Mouse (Mus musculus) heart, embryonic 16.5 days (tissue): ENCODE data around the gene Pifo. TPM values are rescaled to one million over a fixed set of nuclear protein-coding genes. Genes with fewer than 3 reads are reported as not detected.
A peak's percentile ranks its signal among the peaks of the same experiment; 100 is the strongest.

Experiments used
- ATAC-seq: fragments of 200-750 bp; cut with Nextera tagmentation; replicated peaks from 2 replicates; pipeline ENCODE4 v1.8.0; 2017; ENCODE audit warnings: moderate number of reproducible peaks; ENCODE audit not compliant: insufficient read depth, low FRiP score; ENCODE audit errors: extremely low read depth
- H3K27ac ChIP-seq: fragments of 300-500 bp; sonication (generic); 2 replicates; pipeline ENCODE4 v1.5.1; 2014; ENCODE audit warnings: mild to moderate bottlenecking, low read length, control low read depth, moderate library complexity
- H3K27me3 ChIP-seq: fragments of 300-500 bp; sonication (generic); 2 replicates; pipeline ENCODE4 v1.6.1; 2014; ENCODE audit warnings: low read length, mixed read lengths; ENCODE audit not compliant: control insufficient read depth, insufficient read depth
- H3K36me3 ChIP-seq: fragments of 300-500 bp; sonication (generic); 2 replicates; pipeline ENCODE4 v1.6.1; 2014; ENCODE audit not compliant: control insufficient read depth, insufficient read depth
- H3K4me1 ChIP-seq: fragments of 300-500 bp; sonication (generic); 2 replicates; pipeline ENCODE4 v1.6.1; 2014; ENCODE audit warnings: low read length, mixed read lengths; ENCODE audit not compliant: control insufficient read depth, insufficient read depth
- H3K4me2 ChIP-seq: fragments of 300-500 bp; sonication (generic); 2 replicates; pipeline ENCODE4 v1.6.1; 2014; ENCODE audit warnings: low read depth, mild to moderate bottlenecking, control low read depth, low read length
- H3K4me3 ChIP-seq: fragments of 300-500 bp; sonication (generic); 2 replicates; pipeline ENCODE4 v1.5.1; 2014; ENCODE audit warnings: mild to moderate bottlenecking, control low read depth, low read length
- H3K9ac ChIP-seq: fragments of 300-500 bp; sonication (generic); 2 replicates; pipeline ENCODE4 v1.6.1; 2014; ENCODE audit warnings: low read length, control low read depth
- H3K9me3 ChIP-seq: fragments of 300-500 bp; sonication (generic); replicated peaks from 2 replicates; pipeline ENCODE4 v1.6.1; 2016; ENCODE audit warnings: low read length; ENCODE audit not compliant: control insufficient read depth
- WGBS: fragments of 180-500 bp; shearing (Covaris S2); extraction: QIAGEN DNeasy Blood & Tissue Kit; methylation state at CpG from one replicate; pipeline ENCODE4 v1.1.7; 2014; 5-methylcytosine and 5-hydroxymethylcytosine counted together
- polyA plus RNA-seq: library from polyadenylated mRNA; unstranded; fragments of >200 nt; fragmentation: Nextera tagmentation; extraction: Ambion mirVana; gene quantifications from 2 replicates; pipeline ENCODE4 v1.2.1, GENCODE M21; 2015

The Pifo gene
- polyA plus RNA-seq, 1 experiment from 2014 or later = 1.1 TPM

DNA sequence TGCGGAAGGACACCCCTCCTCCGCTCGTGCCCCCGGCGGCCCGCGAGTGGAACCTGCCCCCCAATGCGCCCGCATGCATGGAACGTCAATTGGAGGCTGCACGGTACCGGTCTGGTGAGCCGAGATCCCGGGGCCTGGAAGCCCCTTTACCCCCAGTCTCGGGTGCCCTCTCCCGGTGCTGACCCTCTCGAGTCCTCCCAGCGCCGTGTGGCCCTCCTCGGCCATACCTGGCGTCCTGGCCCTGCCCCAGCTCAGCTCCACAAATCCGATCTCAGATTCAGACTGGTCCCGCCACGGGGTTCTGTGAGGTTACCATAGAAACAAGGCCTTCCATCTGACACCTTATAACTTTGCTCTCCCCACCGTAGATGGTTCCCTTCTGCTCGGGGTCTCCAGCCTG lies 54.9 kb downstream of the Pifo start:
- peak overlapping the region; percentile 97 for H3K9ac ChIP-seq
- peak overlapping the region; percentile 96 for H3K4me2 ChIP-seq
- H3K36me3 ChIP-seq = peaks cover 30% of the 10 kb centered on the region
- no peaks in the 10 kb centered on the region for H3K9me3 ChIP-seq
- no peaks in the 10 kb centered on the region for H3K27me3 ChIP-seq
- peak overlapping the region; percentile 95 for H3K4me3 ChIP-seq
- ATAC-seq = peak; percentile 38; the same call in 1 of the 2 replicates
- H3K27ac ChIP-seq = peak overlapping the region; percentile 71
- H3K4me1 ChIP-seq = peaks cover 26% of the 10 kb centered on the region
- under 1% methylated on average over 26 of the region's 26 CpGs for WGBS

GRCm38 (mm10) chr3:105958974-105959580 lies 55.4 kb downstream of the Pifo start, which contains the start of gene Wdr77:
Gene Wdr77, plus strand, starts transcription at chr3:105959369.
- Histone ChIP-seq H3K9me3 (no peaks in the 10 kb centered on the region), H3K36me3 (peaks cover 27% of the 10 kb centered on the region), H3K4me3 (peak within 1 kb of the TSS; percentile 95), H3K9ac (peak within 1 kb of the TSS; percentile 97), H3K27me3 (no peaks in the 10 kb centered on the region), H3K27ac (peak within 1 kb of the TSS; percentile 94), H3K4me2 (peak within 1 kb of the TSS; percentile 96), H3K4me1 (peaks cover 26% of the 10 kb centered on the region)
- under 1% methylated on average over 52 of the region's 52 CpGs for WGBS
- peak; percentile 97 for ATAC-seq

GRCm38 (mm10) chr3:105958204-105958603 lies 56.2 kb downstream of the Pifo start:
- Histone ChIP-seq H3K4me2 (peak overlapping the region; percentile 73), H3K9me3 (no peaks in the 10 kb centered on the region), H3K27ac (peak overlapping the region; percentile 94), H3K36me3 (peaks cover 24% of the 10 kb centered on the region), H3K27me3 (no peaks in the 10 kb centered on the region), H3K9ac (peak overlapping the region; percentile 96), H3K4me1 (peaks cover 26% of the 10 kb centered on the region), H3K4me3 (peak overlapping the region; percentile 95)
- WGBS = 28% methylated on average over 5 of the region's 5 CpGs
- no peak for ATAC-seq

GRCm38 (mm10) chr3:105957235-105957634 lies 57.2 kb downstream of the Pifo start:
- ATAC-seq = no peak
- H3K4me3 ChIP-seq = peak overlapping the region; percentile 95
- peak overlapping the region; percentile 96 for H3K9ac ChIP-seq
- peak overlapping the region; percentile 73 for H3K4me2 ChIP-seq
- H3K4me1 ChIP-seq = peaks cover 26% of the 10 kb centered on the region
- H3K9me3 ChIP-seq = no peaks in the 10 kb centered on the region
- H3K27me3 ChIP-seq = no peaks in the 10 kb centered on the region
- H3K27ac ChIP-seq = no peak overlapping the region
- H3K36me3 ChIP-seq = peaks cover 25% of the 10 kb centered on the region
- WGBS = 88% methylated on average over 1 of the region's 1 CpGs

DNA sequence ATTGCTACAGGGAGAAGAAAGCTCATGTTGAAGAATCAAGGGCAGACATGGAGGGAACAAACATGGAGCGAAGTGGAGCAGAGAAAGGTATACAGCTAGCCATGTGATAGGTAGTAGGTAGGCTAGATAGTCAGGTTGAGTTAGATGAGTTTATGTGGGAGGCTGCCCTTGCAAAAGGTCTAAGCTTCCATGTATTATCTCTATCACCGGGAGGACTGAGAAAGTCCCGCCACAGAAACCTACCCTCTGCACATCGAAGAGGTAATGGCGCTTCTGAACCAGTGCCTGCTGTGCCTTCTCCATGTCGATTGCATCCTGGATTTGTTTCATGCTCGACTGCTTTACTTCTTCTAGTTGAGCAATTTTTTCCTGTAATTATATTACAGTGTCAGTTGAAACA lies 63.1 kb downstream of the Pifo start:
- Histone ChIP-seq H3K4me2 (no peak overlapping the region), H3K27me3 (no peaks in the 10 kb centered on the region), H3K36me3 (peaks cover 54% of the 10 kb centered on the region), H3K9me3 (no peaks in the 10 kb centered on the region), H3K27ac (no peak overlapping the region), H3K9ac (no peak overlapping the region), H3K4me1 (peaks cover 6% of the 10 kb centered on the region), H3K4me3 (no peak overlapping the region)
- ATAC-seq = no peak
- 90% methylated on average over 7 of the region's 7 CpGs for WGBS

Other genes with a start within 250 kb of the Pifo start
- 80.5 and 98.8 TPM in 2 replicates for gene Rap1a, start 213.3 kb downstream of the Pifo start, polyA plus RNA-seq
- gene Adora3, start 143.8 kb downstream of the Pifo start, polyA plus RNA-seq = 0.20 and 0.22 TPM in 2 replicates
- gene Tmigd3, start 143.7 kb downstream of the Pifo start, polyA plus RNA-seq = 0.32 TPM in 1 of 2 replicates, not detected in the other
- 0.90 and 1.6 TPM in 2 replicates for gene I830077J02Rik, start 82.0 kb downstream of the Pifo start, polyA plus RNA-seq
- 85.9 and 86.6 TPM in 2 replicates for gene Wdr77, start 55.3 kb downstream of the Pifo start, polyA plus RNA-seq
- 954 and 1,079 TPM in 2 replicates for gene Atp5f1, start 54.5 kb downstream of the Pifo start, polyA plus RNA-seq
- gene Ovgp1, start 40.9 kb downstream of the Pifo start, polyA plus RNA-seq = 1.2 and 1.6 TPM in 2 replicates
- gene Chil5, start 18.2 kb upstream of the Pifo start, polyA plus RNA-seq = 0.19 and 0.29 TPM in 2 replicates
- gene Chia1, start 98.6 kb upstream of the Pifo start, polyA plus RNA-seq = 0.08 TPM in 1 of 2 replicates, not detected in the other
- 0.15 and 0.29 TPM in 2 replicates for gene Chil3, start 152.9 kb upstream of the Pifo start, polyA plus RNA-seq
- 0.12 and 0.22 TPM in 2 replicates for gene Chil4, start 204.9 kb upstream of the Pifo start, polyA plus RNA-seq